Mouse (Mus musculus) large intestine, adult 2 months (tissue): ENCODE measurements around the gene Siglecg. TPM values are rescaled to one million over a fixed set of nuclear protein-coding genes. Genes with fewer than 3 reads are reported as not detected.
A peak's percentile ranks its signal among the peaks of the same experiment; 100 is the strongest.
"Not testable (repeated sequence)": the region's sequence is repeated elsewhere in the genome, so short reads cannot be mapped to it uniquely, and the experiment has no call there.

ENCODE experiments used
- DNase-seq: peaks from one replicate; pipeline ENCODE4 v3.0.0-alpha.2; 2012; ENCODE audit warnings: low read depth, low spot score
- WGBS: fragments of 180-500 bp; shearing (Covaris S2); methylation state at CpG from one replicate; pipeline ENCODE4 v1.1.7; 2018; 5-methylcytosine and 5-hydroxymethylcytosine counted together
- polyA plus RNA-seq: library from polyadenylated mRNA; depleted of rRNA; stranded (reverse); fragments of >200 nt; gene quantifications from 2 replicates; pipeline ENCODE4 v1.2.3, GENCODE M21; 2012; rRNA removed

Siglecg gene
- polyA plus RNA-seq, result 12.5 and 15.7 TPM in 2 replicates

GRCm38 (mm10) chr7:43408131-43408553 is at the start of gene Siglecg:
Gene Siglecg, plus strand, starts transcription at chr7:43408204.
- DNase-seq, result no peak
- 70% methylated on average over 4 of the region's 4 CpGs for WGBS

- WGBS, result 40% methylated on average over 3 of the region's 3 CpGs
- DNase-seq, result no peak
Observed at GRCm38 (mm10) chr7:43358556-43358955, 49.4 kb upstream of the Siglecg start.

GRCm38 (mm10) chr7:43361442-43361841 is 46.6 kb upstream of the Siglecg start:
- WGBS, result 94% methylated on average over 1 of the region's 1 CpGs
- DNase-seq, result no peak

- 26% methylated on average over 4 of the region's 4 CpGs for WGBS
- DNase-seq, result no peak
Observed at GRCm38 (mm10) chr7:43362021-43362420, 46.0 kb upstream of the Siglecg start.

- 11% methylated on average over 5 of the region's 5 CpGs for WGBS
- DNase-seq, result peak; percentile 27
Observed at GRCm38 (mm10) chr7:43378226-43378625, 29.8 kb upstream of the Siglecg start.

GRCm38 (mm10) chr7:43392349-43393121 is 15.5 kb upstream of the Siglecg start:
- WGBS, result 67% methylated on average over 8 of the region's 8 CpGs
- no peak for DNase-seq

GRCm38 (mm10) chr7:43399501-43399900 is 8.5 kb upstream of the Siglecg start:
- WGBS, result 81% methylated on average over 2 of the region's 2 CpGs
- no peak for DNase-seq

GRCm38 (mm10) chr7:43402718-43403117 is 5.3 kb upstream of the Siglecg start:
- DNase-seq, result no peak
- WGBS, result 7% methylated on average over 2 of the region's 2 CpGs

- WGBS, result 66% methylated on average over 3 of the region's 3 CpGs
- DNase-seq, result no peak
Observed at GRCm38 (mm10) chr7:43407573-43407972, 431 bp upstream of the Siglecg start.

- 76% methylated on average over 3 of the region's 3 CpGs for WGBS
- DNase-seq, result no peak
Observed at GRCm38 (mm10) chr7:43409084-43409483, 1.1 kb downstream of the Siglecg start.

GRCm38 (mm10) chr7:43411724-43412123 is 3.7 kb downstream of the Siglecg start:
- DNase-seq, result not testable (repeated sequence)
- WGBS, result 35% methylated on average over 4 of the region's 4 CpGs

- no peak for DNase-seq
- WGBS, result 78% methylated on average over 10 of the region's 10 CpGs
Observed at GRCm38 (mm10) chr7:43417298-43417697, 9.3 kb downstream of the Siglecg start.

GRCm38 (mm10) chr7:43422995-43423617 is 15.1 kb downstream of the Siglecg start:
- peak; percentile 47 for DNase-seq
- WGBS, result 23% methylated on average over 11 of the region's 11 CpGs

GRCm38 (mm10) chr7:43423991-43424625 is 16.1 kb downstream of the Siglecg start:
- 55% methylated on average over 3 of the region's 3 CpGs for WGBS

GRCm38 (mm10) chr7:43427406-43427805 is 19.4 kb downstream of the Siglecg start, which contains the start of gene Lim2:
Gene Lim2, plus strand, starts transcription at chr7:43427670.
- no peak for DNase-seq
- WGBS, result 82% methylated on average over 8 of the region's 8 CpGs

More at GRCm38 (mm10) chr7:43423991-43424625, 16.1 kb downstream of the Siglecg start:
- DNase-seq, result no peak

GRCm38 (mm10) chr7:43429500-43429899 is 21.5 kb downstream of the Siglecg start:
- WGBS, result 36% methylated on average over 4 of the region's 4 CpGs
- no peak for DNase-seq

GRCm38 (mm10) chr7:43432891-43433290 is 24.9 kb downstream of the Siglecg start:
- 66% methylated on average over 4 of the region's 4 CpGs for WGBS
- DNase-seq, result no peak

GRCm38 (mm10) chr7:43434676-43435075 is 26.7 kb downstream of the Siglecg start:
- WGBS, result 89% methylated on average over 5 of the region's 5 CpGs
- DNase-seq, result no peak

GRCm38 (mm10) chr7:43436341-43437255 is 28.6 kb downstream of the Siglecg start, which contains the start of gene Nkg7:
Gene Nkg7, plus strand, starts transcription at chr7:43437073.
- 73% methylated on average over 10 of the region's 10 CpGs for WGBS
- DNase-seq, result no peak
